Mouse (Mus musculus): ENCODE data around the gene Nectin1. TPM values are rescaled to one million over a fixed set of nuclear protein-coding genes. Genes with fewer than 3 reads are reported as not detected.
A peak's percentile ranks its signal among the peaks of the same experiment; 100 is the strongest.

Nectin1 gene
- total RNA-seq, 2 experiments from 2014 or later: 68.2 to 70.6 TPM

DNA sequence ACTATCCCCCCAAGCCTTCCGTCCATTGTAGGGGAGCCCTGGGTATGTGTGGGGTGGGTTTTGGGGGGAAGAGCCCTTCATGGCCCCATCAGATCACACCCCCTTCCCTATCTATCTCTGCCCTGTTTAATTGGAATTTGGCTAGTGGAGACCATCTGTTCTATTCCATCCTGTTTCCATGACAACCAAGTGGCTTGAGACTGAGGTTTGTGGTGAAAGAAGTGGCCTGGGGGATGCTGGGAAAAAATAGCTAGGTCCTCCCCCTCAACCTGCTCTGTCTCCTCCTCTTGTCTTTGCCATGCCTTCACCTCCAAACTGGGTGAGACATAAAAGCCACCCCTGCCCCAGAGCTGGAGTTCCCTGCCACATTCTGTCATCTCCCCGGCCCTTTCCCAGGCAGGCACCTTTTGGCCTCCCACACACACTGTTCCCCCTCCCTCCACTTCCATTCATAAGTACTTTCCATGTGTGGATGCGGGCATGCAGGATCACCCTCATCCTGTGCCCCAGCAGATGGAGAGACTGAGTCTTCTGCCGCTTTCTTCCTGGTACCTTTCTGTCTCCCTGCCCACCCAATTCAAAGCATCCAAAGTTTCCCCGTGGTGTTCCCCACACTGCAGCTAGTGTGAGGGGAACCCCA, 17.5 kb downstream of the Nectin1 start:
- DNase-seq (ENCODE audit: low spot score in 2 of 2): peak; percentile 41 to 73

DNA sequence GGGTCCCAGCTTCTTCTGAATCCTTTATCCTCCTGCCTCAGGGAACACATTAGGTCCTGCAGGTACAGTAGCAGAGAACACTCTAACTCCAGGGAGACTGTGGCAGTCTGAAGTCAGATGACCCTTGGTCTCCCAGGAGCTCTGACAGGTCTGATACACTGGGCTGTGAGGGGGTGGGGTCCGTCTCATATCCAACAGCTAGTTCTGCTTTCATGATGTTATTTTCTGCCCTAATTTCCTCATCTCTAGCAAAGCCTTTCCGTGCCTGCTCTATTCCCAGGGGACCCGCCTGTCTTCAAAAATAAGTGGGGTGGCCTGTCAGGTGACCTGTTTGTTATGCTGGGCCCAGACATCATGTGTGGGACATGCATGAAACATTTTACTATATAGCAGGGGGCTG, 18.2 kb downstream of the Nectin1 start:
- no peak for DNase-seq (ENCODE audit: low spot score in 2 of 2)

DNA sequence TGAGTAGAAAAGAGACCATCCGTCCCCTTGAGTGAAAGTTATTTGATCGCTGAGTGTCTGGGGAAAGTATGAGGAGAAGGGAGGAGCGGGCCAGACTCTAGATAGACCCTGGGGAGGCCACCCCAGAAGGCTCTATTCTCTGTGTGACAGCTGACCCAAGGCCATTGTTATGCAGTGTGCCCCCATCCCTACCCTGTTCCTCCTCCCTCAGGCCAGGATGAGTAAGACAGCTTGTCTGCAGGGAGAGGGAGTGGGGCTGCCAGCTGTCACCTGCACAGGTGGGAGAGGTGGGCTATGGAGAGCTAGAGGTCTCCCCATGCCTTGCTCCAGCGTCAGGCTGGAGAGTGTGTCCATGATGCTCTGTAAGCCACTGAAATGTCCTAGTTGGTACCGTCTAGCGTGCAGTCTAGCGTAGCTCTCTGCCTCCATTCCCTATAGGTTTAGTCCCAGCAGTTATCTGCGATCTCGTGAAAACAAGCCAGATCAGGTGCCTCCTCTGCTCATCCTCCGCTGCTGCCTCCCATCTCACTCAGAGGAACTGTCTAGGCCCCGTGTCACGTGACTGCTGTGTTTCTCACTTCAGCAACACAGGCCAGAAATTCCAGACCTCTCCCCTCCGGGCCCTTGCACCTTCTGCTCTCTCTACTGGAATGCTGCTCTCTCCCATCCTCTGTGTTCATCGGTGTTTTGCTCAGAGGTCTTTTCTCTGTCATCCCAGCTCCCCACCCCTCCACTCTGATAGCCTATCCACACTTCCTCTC, 21.8 kb downstream of the Nectin1 start:
- no peak for DNase-seq (ENCODE audit: low spot score in 2 of 2)

DNA sequence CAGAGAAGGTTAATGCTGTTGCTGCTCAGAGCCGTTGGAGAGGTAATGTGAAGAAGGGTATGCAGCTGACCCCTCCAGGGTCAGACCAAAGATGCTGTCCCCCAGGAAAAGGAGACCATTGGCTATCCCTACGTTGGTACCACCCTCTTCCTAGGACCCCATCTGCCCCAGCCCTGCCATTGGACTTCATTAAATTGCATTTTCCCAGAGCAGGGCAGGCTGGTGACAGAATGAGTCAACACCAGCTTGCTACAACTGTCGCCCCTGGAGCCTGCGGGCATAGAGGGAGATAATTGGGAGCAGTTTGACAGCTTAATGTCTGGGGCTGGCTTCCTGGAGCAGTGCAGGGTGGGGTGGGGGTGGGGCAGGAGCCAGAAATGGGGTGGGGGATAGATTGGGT, 25.0 kb downstream of the Nectin1 start:
- no peak for DNase-seq (ENCODE audit: low spot score in 2 of 2)

DNA sequence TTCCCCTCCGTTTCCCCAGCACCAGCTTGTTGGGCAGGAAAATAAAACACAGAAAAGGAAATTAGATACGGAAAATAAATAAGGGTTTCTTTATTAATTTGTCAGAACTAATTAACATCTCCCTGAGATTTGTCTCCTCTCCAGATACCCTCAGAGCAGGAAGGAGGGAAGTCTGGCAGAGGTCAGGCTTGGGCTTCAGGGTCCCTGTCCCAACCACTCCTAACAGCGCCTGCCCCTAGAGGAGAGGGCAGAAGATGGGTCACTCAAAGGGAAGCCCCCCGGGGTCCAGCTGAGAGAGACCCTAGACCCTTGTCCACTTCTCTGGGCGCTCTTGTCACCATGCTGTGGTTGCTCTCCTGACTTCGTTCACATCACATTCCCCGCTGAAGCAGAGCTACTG, 25.4 kb downstream of the Nectin1 start:
- no peak for DNase-seq (ENCODE audit: low spot score in 2 of 2)

DNA sequence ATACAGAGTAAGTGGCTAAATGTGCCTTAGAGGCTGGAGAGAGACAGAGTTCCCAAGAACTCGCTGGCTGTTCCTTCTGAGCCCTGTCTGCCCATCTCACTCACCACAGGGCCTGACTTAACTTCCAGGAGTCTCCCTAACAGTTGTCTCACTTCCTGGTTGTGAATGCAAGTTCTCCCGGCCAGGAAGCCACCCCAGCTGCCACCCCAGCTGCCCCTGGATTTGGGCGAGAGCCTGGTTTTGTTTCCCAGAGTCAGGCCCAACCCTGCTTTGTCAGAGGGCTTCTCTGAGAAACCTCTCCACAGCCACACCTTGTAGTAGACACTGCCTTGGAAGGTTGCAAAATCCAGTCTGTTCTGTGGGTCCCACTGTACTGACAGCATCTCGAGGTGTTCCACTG, 26.2 kb downstream of the Nectin1 start:
- no peak for DNase-seq (ENCODE audit: low spot score in 2 of 2)

DNA sequence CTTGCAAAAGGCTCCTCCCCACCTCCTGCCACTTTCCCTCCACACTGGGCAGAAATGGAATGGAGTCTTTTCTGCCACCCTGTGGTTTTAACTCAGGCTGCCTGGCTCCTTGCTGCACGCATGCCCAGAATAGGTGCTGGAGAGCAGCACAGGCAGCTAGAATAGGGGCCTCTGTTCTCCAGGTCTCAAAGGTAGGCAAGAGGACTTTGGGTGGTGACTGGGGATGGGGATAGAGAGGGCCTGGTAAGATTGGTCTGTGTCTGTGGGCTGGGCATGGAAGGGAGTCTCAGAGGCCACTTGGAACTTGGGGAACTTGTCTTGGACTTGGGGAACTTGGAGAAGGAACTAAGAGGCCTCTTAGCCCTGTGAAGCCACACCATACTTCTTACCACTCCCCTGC, 27.3 kb downstream of the Nectin1 start:
- DNase-seq (ENCODE audit: low spot score in 2 of 2): no peak

DNA sequence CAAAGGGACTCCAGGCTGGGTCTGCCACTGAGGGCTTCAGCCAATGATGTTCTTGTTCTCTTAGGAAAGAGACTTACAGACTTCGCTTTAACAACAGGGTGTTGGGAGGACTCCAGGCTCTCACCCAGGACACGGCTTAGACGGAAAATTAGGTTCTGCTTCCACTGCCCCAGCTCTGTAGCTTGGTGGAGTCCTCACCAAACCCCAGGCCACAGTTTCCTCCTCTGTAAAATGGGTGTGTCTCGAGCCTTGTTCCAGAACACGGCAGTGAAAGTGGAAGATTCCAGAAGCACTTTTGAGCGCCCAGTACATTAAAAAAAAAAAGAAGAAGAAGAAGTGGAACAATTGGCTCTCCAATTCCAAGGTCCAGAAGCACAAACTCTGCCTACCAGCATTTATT, 28.7 kb downstream of the Nectin1 start:
- DNase-seq (ENCODE audit: low spot score in 2 of 2): no peak

DNA sequence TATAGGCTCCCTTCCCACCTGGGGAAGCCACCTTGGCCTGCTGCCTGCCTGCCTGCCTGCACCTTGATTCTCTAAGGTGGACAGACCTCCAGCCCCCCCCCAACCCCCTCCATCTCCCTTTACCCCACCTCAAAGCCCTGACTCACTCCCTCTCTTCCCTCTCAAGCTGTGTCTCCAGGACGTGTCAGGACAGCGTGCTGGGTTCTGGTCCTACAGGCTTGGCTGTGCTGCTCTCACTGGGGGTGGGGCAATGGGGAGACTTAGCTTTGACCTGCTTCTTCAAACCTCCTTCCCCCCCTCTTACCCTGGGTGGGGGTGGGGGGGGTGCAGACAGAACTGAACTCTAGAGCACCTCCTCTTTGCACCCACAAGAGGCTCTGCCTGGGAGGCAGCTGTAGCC, 29.7 kb downstream of the Nectin1 start:
- no peak for DNase-seq (ENCODE audit: low spot score in 2 of 2)

DNA sequence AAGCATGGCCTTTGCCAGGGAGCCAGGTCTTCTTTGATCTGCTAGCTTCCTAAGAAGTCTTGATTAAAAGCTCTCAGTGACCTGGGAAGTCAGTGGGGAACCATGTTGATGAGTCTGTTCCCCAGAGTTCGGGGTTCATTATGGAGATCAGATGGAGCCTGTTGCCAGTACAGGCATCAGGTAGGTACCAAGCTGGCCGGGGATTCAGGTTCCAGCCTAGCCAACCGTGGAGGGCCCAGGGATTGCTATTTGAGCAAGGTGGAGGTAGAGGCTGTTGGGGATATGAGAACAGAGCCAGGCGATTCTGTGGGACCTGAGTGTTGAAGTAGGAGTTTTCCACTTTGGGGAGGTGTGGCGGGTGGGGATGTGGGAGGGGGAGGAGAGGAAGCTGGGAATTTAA, 30.6 kb downstream of the Nectin1 start:
- no peak for DNase-seq (ENCODE audit: low spot score in 2 of 2)

DNA sequence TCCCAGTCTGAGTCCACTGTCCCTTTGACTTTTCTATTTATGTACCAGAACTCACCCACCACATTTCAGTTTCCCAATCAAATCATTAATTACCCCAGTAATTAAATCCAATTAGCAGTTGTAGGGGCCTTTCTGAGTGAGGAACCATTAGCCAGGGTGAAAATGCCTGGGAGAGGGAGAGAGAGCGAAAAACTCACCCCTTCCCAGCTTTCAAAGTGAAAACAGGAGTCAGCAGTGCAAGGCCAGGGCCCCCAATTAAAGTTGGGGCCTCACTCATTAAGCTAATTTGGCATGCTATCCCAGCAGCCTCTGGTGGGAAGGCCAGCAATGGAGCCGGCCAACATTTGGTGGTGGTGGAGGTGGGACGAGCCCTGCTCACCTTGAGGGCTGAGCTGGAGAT, 32.4 kb downstream of the Nectin1 start:
- DNase-seq (ENCODE audit: low spot score in 2 of 2): no peak

DNA sequence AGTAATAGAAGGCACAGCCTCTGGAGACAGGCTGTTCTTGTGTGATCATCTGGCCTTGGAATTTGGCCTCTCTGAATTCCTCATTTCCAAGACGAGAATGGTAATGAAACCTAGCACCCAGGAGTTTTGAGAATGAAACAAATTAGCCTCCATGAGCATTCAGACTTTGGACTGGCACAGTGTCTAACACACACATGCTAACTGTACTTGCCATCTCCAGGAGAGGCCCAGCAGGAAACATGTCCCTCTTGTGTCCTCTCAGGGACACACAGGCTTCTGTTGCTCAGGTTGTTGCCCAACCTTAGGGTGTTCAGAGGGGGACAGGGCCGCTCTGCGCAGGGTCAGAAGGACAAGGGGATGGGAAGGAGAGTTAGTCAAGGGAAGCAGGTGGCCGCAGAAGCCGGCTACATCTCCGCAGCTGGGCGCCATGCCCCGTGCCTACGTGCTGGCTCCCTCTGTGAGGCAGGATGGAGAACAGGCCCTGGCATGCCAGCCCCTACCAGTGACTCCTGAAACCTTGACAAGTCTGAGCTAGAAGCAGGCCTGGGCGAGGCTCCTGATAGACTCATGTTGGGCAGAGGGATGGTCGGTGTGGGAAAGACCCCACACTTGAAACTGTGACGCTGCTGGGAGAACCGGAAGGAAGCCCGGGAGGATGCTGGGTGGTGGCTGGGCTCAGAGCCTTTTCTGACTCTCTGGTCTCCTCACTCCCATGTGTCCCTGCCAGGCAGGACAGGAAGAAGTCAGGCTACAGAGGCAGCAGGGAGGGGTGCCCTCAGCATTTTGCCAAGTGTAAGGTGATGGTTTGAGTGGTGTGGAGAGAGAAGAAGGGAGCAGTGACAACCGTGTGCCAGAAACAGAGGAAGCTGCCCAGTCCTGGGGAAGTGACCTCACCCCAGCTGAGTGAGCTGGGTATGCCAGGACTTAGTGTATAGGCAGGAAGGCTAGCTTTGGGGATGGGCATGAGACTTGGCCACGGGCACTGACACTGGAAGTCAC, 33.9 kb downstream of the Nectin1 start:
- no peak for DNase-seq (ENCODE audit: low spot score in 2 of 2)

DNA sequence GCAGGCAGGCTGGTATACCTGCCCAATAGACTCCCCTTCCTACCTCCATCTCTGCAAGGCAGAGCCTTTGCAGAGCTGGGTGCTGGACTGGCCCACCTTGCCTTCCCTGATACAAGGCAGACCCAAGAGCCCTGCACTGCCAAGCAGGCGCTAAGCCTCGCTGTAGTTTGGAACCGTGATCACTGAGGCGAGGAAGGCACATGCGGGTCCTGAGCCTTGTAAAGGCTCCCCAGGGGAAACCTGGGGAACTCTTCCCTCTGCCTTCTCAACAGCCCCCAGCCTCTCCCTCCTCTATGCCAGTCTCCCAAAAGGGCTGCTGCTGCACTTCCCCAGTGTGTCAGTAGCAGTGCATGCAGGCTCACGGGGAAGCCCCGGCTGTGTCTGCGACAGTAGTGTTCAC, 37.1 kb downstream of the Nectin1 start:
- DNase-seq (ENCODE audit: low spot score in 2 of 2): no peak

DNA sequence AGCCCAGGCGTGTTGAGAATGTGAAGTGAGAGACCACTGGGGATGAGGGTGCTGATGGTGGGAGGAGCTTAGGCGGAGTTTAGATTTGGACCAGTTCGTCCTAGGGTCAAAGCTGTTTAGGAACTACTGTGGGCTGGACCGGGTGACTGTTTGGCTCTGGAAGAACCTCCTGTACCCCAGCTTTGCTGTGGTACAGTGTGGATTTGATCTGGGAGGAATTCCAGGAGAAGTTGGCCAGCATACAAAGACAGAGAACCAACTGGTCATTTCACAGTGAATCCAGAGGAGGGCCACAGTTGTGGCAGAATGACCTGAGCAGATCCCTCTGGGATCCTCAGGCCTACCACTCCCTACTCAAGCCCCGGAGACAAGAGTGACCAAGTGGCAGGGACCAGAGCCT, 38.6 kb downstream of the Nectin1 start:
- no peak for DNase-seq (ENCODE audit: low spot score in 2 of 2)

DNA sequence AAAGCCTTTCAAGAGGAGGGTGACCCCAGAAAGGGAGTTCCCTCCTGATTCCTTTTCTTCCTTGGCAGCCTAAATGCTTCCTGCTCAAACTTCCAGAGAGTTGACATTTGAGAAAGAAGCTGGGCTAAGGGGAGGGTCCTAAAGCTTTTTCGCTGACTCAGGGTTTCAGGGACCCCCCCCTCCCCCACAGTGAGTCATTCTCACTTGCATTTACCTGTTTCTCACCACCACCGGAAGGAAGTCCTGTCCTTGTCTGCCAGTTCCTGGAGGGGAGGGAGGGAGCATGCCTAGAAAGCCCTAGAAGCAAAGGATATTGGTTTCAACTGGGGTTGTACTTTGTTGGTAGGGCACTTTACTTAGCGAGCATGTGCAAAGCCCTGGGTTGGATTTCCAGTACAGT, 40.2 kb downstream of the Nectin1 start:
- DNase-seq (ENCODE audit: low spot score in 2 of 2): no peak

DNA sequence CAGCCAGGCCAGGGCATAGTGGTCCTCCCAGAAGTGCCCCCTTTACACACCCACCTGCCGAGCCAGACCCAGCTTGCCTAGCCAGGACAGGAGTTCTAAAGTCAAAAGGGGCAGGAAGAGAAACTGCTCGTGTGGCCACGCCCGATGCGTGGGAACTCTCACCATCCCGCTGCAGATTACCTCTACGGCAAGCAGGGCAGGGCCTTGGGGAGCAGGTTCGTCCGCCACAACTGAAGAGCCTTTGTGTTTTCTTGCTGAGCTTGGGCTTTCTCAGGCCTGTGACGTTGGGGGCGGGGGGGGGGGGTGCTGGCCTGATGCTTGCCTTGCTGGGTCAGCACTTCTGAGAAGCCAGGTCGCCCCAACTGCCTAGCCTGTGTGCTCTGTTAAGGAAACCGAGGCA, 41.1 kb downstream of the Nectin1 start:
- DNase-seq (ENCODE audit: low spot score in 2 of 2): no peak

DNA sequence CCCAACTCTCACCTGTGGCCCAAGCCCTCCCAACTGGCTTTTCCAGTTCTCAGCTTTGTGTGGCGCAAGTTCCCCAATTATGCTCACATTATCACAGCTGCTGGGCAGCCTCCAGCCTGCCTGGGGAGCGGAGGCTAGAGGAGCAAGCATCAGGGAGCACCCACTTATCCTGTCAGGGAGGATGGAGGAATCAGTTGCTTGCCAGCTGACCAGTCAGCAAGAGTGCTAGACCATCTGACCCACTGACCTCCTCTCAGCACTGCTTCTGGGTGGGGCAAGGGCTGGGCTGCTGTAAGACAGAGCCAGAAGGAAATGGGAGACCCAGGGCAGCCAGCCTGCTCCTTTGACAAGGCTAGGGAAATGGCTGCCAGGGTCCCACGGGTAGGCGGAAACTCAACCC, 43.8 kb downstream of the Nectin1 start:
- DNase-seq (ENCODE audit: low spot score in 2 of 2): no peak

DNA sequence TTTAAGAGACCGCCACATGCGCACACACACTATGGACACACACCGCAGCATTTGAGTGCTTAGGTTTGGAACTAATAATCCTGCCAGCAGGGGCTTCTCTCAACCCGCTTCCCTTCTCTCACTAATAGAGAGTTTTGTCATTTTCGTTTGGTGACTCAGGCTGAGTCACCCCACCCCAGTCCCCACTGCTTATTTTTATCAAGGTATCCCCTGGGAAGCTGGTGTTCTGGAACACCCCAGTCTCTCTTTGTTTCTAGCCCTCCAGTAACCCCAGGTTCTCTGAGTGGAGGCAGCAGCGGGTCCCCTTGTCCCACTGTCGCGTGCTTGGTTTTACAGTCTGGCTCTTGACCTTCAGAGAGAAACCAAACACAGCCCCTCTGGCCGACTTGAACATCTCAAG, 48.9 kb downstream of the Nectin1 start:
- DNase-seq (ENCODE audit: low spot score in 2 of 2): no peak

DNA sequence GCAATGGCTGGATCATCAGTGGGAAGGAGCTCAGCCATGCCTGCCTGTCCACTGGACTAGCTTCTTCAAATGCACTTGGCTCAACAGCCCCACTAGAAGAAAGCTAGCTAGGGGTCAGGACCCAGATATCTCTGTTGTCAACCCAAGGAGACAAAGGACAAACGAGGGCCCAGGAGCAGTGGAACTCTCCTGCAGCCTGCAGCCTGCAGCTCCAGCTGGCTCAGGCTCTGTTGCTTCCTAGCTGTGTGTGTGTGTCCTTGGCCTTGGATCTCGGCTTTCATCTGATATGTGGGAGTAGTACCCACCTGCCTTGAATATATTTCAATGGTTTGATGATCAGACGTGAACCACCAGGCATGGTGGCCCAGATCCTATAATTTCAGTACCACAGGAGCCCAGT, 49.6 kb downstream of the Nectin1 start:
- DNase-seq (ENCODE audit: low spot score in 2 of 2): peak in 1 of 2 experiments; percentile 21

DNA sequence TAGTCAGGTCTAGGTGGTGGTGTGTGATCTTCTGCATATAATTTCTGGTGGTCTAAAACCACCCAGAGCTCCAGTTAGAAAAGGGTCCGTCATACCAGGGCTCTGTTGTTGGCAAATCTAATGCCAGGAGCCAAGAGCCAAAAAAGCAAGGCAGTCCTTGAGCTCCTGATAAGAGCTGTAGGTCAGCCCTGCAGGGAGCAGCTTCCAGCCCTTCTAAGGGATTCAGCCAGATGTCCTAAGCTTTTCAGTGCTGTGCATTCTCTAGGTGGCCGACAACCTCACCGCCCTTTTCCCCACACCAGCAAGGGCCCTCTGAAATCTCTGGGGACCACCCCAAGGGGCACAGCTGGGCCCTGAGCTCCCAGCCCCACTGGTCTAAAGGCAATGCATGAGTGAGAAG, 52.2 kb downstream of the Nectin1 start:
- DNase-seq (ENCODE audit: low spot score in 2 of 2): no peak

DNA sequence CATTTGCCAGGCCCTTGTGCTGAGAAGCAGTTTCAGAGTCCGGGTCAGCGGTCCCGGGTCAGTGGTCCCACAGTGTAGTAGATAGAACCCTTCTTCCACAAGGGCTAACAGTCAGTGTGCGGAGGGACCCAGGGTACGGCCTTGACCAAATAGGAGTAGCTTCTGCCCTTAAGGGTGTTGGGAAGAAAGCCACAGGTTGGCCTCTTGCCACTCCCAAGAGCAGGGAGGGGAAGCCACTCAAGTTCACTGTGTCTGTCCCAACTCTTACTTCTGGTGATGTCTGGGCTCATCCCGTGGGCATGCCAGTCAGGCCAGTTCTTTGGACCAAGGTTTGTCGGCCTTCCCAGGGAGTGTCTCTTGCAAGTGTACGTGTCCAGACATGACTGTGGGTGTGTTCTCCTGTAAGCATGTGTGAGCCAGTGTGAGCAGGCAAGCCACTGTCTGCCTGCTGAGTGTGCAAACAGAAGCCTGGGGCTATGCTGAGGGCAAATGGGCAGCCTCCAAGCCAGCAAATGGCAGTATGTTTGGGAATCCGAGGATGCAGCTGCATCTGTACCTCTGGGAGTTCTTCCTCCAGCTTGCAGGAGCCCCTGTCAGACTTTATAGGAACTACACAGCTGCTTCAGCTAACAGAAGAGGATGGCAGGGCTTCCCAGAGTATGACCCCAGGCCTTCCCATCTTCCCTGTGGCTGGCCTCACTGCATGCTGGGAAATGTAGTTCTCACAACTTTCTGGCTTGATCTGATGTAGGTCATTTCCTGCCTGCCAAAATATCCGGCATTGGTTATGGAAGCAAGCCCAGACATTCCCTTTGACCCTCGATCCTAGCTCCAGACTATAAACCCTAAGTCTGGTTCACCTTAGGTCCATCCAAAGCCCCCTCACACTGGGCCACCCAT, 53.3 kb downstream of the Nectin1 start:
- DNase-seq (ENCODE audit: low spot score in 2 of 2): no peak

Data from layer of hippocampus, adult 18-20 months (tissue).